In the genomic region with DNA sequence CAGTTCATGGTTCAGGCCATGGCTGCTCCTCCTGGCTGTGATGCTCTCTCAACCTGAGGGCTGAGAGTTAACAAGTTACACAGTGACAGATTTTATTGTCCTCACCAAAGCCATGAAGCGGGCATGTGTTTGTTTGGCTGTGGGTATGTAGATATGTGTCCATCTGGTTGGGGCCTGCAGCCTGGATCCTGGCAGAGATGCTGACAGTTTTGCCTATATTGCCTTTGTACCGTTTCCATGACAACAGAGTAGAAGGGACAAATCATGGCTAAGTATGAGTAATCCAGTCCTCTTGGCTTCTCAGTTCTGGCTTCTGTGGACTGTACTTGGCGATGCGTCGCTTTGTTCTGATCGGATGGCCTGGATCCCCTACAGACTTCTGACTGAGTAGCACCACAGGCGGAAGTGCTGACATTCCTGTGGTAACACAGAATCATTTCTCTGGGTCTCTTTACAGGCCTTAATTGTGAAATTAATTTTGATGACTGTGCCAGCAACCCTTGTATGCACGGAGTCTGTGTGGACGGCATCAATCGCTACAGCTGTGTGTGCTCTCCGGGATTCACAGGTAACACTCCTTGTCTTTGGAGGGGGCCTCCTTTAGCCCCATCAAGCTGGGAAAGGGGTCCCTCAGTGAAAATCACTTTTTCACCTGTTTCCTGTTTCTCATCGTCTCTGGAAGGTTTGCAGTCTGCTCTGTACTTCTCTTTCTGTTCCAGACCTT, we compare ENCODE assay signal across 10 mouse cellular contexts. TPM values are rescaled to one million over a fixed set of nuclear protein-coding genes. Genes with fewer than 3 reads are reported as not detected.
DNase-seq lines count a peak whose midpoint lies in the region; ATAC-seq lines count a peak whose summit lies in the region.
"Had no signal": no experiment of that assay in that cellular context is flagged by ENCODE, and none has a peak within 500 bp of the region (broad histone marks: within the 10 kb centered on the region; RNA-seq: fewer than 3 reads in every experiment).

No protein-coding gene starts in this region.

- no peak for DNase-seq in kidney, postnatal 14 days
- peak; percentile 6 for DNase-seq in cerebellum, adult 11 months
- peak; percentile 64 for DNase-seq in gastrocnemius, postnatal 25 days
- DNase-seq in layer of hippocampus, adult 8-10 months (ENCODE audit: low spot score in 2 of 2), result peak; percentile 73 to 75
- DNase-seq in yolk sac, embryonic 10.5 days (ENCODE audit: low spot score), result peak; percentile 53
- DNase-seq in B cell, adult 2 months, result no peak
- no peak for DNase-seq in adrenal gland, postnatal 25 days

- H3K4me2 ChIP-seq in kidney, embryonic 16.5 days (replicated peaks; ENCODE audit: low read depth, low read length), result no peak overlapping the region
- H3K4me2 ChIP-seq: lung, embryonic 15.5 days had no signal

- peaks cover 16% of the 10 kb centered on the region for H3K4me1 ChIP-seq in kidney, embryonic 16.5 days (ENCODE audit: insufficient read depth, low read length)

- no peaks in the 10 kb centered on the region for H3K27me3 ChIP-seq in kidney, embryonic 16.5 days (ENCODE audit: insufficient read depth, low read length)
- H3K27me3 ChIP-seq: lung, embryonic 15.5 days had no signal

- no peak for ATAC-seq in kidney, embryonic 16.5 days (ENCODE audit: low FRiP score, low TSS enrichment)

- H3K36me3 ChIP-seq in kidney, embryonic 16.5 days (ENCODE audit: insufficient read depth, low read length), result peaks cover 66% of the 10 kb centered on the region

- peaks cover 11% of the 10 kb centered on the region for H3K9me3 ChIP-seq in kidney, embryonic 16.5 days (ENCODE audit: low read length)
- H3K9me3 ChIP-seq: lung, embryonic 15.5 days had no signal

- no peak overlapping the region for H3K4me3 ChIP-seq in kidney, embryonic 16.5 days (ENCODE audit: low read length)
- H3K4me3 ChIP-seq: erythroblast, embryonic 14.5 days; lung, embryonic 15.5 days had no signal

- no peak overlapping the region for H3K9ac ChIP-seq in kidney, embryonic 16.5 days (replicated peaks; ENCODE audit: low read length)
- H3K9ac ChIP-seq: lung, embryonic 15.5 days had no signal

- peak overlapping the region; percentile 74; the same call in 1 of the 2 replicates for H3K27ac ChIP-seq in kidney, embryonic 16.5 days (ENCODE audit: low read length)
- H3K27ac ChIP-seq: lung, embryonic 15.5 days had no signal

- WGBS in kidney, embryonic 16.5 days, result 90% methylated on average over 12 of the region's 12 CpGs

RNA-seq across cellular contexts. Expression of gene Adam30, which starts 53.7 kb away (rescaled TPM):
- polyA plus RNA-seq in kidney, embryonic 16.5 days (2015; fragmentation: Nextera tagmentation; extraction: Ambion mirVana), result not detected in 2 replicates
- total RNA-seq in gastrocnemius, postnatal 25 days (2021), result not detected
- under 1 TPM in 1 of 4 experiments, not detected in 3; 0.36 TPM for total RNA-seq in layer of hippocampus, adult 8-10 months (2022)
- not detected in 2 replicates for total RNA-seq in adrenal gland, postnatal 25 days (2021)
- polyA plus RNA-seq: erythroblast, embryonic 14.5 days; lung, embryonic 15.5 days had no signal

Comparison
In these comparisons a context has a peak if more than half of its experiments do, and no peak if none do; other contexts are left out.
1. DNase-seq: peak in cerebellum, adult 11 months (single experiment), gastrocnemius, postnatal 25 days (single experiment), layer of hippocampus, adult 8-10 months (2 of 2) and yolk sac, embryonic 10.5 days (single experiment); none in kidney, postnatal 14 days (single experiment), B cell, adult 2 months (0 of 2) and adrenal gland, postnatal 25 days (single experiment).